Mouse (Mus musculus) adrenal gland, postnatal 14 days (tissue): Measurements from ENCODE around the gene Mfng. TPM values are rescaled to one million over a fixed set of nuclear protein-coding genes. Genes with fewer than 3 reads are reported as not detected.

Experiments
- DNase-seq: peaks from one replicate; pipeline ENCODE4 v3.0.0; 2021; ENCODE audit warnings: mixed read lengths
- total RNA-seq: library from RNA; stranded (reverse); gene quantifications from 2 replicates; pipeline ENCODE4 v1.2.3, GENCODE M21; 2021

Gene Mfng
- total RNA-seq, 1 experiment from 2014 or later = 13.1 TPM

DNA sequence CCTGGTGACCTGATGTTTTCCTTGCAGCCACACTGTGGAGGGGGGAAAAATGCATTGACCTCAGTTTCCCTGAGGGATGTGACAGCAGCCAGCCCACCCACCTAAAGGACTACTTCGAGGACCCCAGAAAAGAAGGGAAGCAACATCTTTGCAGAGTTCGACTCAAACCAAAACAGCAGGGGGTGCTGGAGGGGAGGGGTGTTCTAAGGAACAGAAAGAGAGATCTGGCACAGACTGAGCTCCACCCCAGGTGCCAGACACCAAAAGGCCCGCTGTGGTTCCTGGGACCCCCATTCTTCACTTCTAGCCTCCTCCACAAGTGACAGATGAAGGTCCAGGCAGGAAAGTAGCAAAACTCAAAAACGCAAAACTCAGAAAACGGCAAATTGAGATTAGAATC, 57.4 kb downstream of the Mfng start:
- DNase-seq = no peak

DNA sequence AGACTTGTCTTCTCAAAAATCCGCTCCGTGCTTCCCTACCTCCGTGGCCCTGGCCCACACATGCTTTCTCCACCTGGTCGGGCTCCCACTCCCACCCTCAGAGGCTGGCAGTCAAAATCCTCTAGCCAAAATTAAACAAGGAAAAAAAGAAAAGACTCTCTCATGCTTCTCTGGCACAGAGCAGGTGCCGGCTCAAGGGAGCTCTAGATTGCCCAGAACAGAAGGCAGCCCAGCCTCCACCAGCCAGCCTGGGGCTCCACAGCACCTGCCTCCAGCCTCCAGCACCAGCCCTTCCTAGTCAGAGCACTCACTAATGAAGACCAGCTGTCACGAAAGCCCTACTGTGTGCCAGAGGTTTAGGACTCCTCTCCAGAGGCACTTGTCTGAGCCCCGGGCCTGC, 59.5 kb downstream of the Mfng start:
- DNase-seq = no peak

DNA sequence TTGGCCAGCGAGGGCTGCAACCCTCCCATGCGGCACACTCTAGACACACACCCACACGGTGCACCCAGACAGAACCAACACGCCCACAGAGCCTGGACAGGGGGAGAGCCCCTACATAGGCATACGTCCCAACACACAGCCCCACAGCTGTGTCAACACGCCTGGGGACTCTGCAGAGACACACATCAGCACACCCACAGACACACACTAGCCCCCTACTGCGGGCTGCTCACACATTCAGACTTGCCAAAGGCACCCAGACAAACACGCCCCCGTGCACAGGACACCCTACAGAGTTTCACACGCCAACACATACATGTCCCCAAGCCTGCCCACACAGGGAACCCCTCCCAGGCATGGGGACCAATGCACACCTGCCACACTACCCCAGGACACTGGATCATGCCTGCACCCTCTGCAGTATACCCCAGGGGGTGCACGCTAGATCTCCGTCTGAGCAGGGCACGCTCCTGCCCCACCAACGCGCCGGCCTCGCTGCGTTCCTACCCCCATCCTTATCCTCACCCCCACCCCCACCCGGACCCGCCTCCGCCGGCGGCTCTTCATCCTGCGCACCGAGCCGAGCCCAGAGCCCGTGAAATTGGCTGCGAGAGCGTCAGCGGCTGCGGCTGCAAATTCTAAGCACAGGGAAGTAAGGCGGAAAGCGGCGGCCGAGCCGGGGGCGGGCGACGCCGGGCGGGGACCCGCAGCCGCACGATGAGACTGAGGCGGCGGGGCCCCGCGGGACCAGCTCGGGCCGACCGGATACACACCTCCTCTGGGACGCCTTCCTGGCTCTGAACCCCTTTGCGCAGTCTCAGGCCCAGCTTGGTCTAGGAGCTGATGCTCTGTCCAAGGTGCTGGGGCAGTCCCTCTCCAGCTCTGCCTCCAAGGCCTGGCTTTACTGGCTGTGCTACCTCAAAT, 60.7 kb downstream of the Mfng start:
- peak; percentile 77 for DNase-seq

DNA sequence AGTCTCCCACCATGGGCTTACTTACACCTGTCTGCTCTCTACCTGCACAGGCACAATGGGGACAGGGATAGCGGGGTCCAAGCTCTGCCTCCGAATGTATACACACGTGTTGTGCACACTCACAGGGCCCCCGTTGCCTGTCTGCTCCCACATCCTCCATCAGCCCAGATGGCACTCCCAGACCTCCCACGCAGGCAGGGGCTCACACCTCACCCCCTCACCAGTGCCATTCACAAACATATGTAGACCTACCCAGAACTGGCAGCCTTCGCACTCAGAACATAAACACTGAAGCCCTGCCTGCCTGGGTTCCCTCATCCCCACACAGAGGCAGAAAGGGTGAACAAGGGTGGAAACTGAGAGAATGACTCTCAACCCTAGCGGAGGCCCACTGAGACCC, 61.3 kb downstream of the Mfng start:
- DNase-seq = no peak

DNA sequence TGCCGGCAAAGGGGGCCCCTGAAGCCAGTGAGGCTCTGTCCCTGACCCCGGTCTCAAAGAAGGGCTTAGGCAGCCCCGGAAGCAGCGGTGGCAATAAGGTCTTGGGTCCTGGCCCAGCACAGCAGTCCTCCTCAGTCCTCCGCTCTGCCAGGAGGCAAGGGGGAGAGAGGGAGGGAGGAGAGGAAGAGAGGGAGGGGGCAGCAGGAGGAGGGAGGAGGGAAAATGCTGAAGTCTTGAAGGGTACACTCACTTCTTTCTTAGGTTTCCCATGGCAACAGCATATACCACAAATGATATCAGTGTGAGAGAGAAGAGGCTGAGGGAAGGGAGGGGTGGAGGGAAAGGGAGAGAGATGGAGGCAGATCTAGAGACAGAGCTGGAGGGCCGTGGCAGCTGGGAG, 62.6 kb downstream of the Mfng start:
- DNase-seq = no peak

DNA sequence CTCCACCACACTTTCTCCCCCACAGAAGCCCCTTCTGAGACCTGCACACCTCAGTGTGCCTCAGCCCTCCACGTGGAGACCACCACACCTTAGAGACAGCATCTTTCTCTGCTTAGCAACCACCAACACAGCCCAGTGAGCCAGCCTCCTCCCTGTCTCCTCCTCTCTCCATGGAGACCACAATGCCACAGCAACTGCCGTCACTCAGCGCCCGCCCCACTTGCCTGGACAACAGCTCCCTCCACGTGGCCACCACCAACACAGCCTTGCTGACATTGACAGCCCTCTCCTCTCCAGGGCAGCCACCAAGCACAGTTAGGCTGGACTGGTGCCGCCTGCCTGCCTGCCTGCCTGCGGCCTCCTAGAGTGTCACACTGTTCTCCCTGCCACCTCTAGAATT, 63.5 kb downstream of the Mfng start:
- DNase-seq = peak; percentile 69

DNA sequence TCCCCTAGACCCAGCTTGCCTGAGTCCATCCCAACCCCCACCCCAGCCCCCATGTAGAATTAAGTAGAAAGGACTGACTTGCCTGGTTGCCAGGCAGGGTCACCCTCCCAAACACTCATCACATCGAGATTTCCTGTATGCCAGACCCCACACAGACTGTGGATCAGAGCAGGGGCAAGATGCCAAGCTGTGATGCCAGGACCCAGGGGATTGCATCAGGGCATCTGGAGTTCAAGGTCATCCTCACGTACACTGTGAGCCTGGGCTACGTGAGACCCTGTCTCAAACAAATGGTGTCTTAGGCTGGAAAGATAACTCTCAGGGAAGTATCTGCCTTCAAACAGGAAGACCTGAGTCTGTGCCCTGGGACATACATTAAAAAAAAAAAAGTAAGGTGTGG, 66.6 kb downstream of the Mfng start:
- DNase-seq = no peak

Other genes starting within 250 kb of the Mfng start
- 53.4 and 69.2 TPM in 2 replicates for gene C1qtnf6, start 242.1 kb downstream of the Mfng start, total RNA-seq
- gene Sstr3, start 228.8 kb downstream of the Mfng start, total RNA-seq = 0.56 and 0.98 TPM in 2 replicates
- 9.0 and 44.5 TPM in 2 replicates for gene Rac2, start 200.7 kb downstream of the Mfng start, total RNA-seq
- gene Cyth4, start 176.4 kb downstream of the Mfng start, total RNA-seq = 4.6 and 12.8 TPM in 2 replicates
- gene Elfn2, start 54.7 kb downstream of the Mfng start, total RNA-seq = 4.4 and 5.6 TPM in 2 replicates
- 10.6 and 12.7 TPM in 2 replicates for gene Card10, start 29.6 kb upstream of the Mfng start, total RNA-seq
- 44.5 and 45.1 TPM in 2 replicates for gene Cdc42ep1, start 69.1 kb upstream of the Mfng start, total RNA-seq
- 0.85 TPM in 1 of 2 replicates, not detected in the other for gene Lgals2, start 82.1 kb upstream of the Mfng start, total RNA-seq
- 51.7 and 52.0 TPM in 2 replicates for gene Gga1, start 103.7 kb upstream of the Mfng start, total RNA-seq
- gene Gm49510, start 126.2 kb upstream of the Mfng start, total RNA-seq = not detected in 2 replicates
- 6.6 and 15.2 TPM in 2 replicates for gene Sh3bp1, start 126.3 kb upstream of the Mfng start, total RNA-seq
- gene Pdxp, start 140.4 kb upstream of the Mfng start, total RNA-seq = 4.4 and 6.2 TPM in 2 replicates
- gene Lgals1, start 153.2 kb upstream of the Mfng start, total RNA-seq = 554 and 561 TPM in 2 replicates
- 37.0 and 44.4 TPM in 2 replicates for gene Nol12, start 161.5 kb upstream of the Mfng start, total RNA-seq
- 82.2 and 85.0 TPM in 2 replicates for gene Triobp, start 174.2 kb upstream of the Mfng start, total RNA-seq